Mouse (Mus musculus) hindbrain, embryonic 11.5 days (tissue): ENCODE results near the gene Dkkl1. TPM values are rescaled to one million over a fixed set of nuclear protein-coding genes. Genes with fewer than 3 reads are reported as not detected.

Experiments
- ATAC-seq: fragments of 200-750 bp; cut with Nextera tagmentation; 2 replicates; pipeline ENCODE4 v1.8.0; 2017; ENCODE audit warnings: mild to moderate bottlenecking, moderate TSS enrichment, moderate library complexity; ENCODE audit not compliant: low FRiP score
- DNase-seq: peaks from one replicate; pipeline ENCODE4 v3.0.0-alpha.2; 2015; ENCODE audit warnings: low spot score
- H3K27ac ChIP-seq: fragments of 300-500 bp; sonication (generic); 2 replicates; pipeline ENCODE4 v1.5.1; 2014; ENCODE audit warnings: mild to moderate bottlenecking, low read depth, low read length
- H3K27me3 ChIP-seq: fragments of 300-500 bp; sonication (generic); 2 replicates; pipeline ENCODE4 v1.6.1; 2014; ENCODE audit warnings: mild to moderate bottlenecking, low read length, moderate library complexity, mixed read lengths; ENCODE audit not compliant: control insufficient read depth, insufficient read depth
- H3K36me3 ChIP-seq: fragments of 300-500 bp; sonication (generic); 2 replicates; pipeline ENCODE4 v1.6.1; 2014; ENCODE audit warnings: mild to moderate bottlenecking, low read length, moderate library complexity, mixed read lengths; ENCODE audit not compliant: control insufficient read depth, insufficient read depth
- H3K4me1 ChIP-seq: fragments of 300-500 bp; sonication (generic); replicated peaks from 2 replicates; pipeline ENCODE4 v1.6.1; 2014; ENCODE audit warnings: low read length, mixed read lengths; ENCODE audit not compliant: control insufficient read depth, insufficient read depth
- H3K4me2 ChIP-seq: fragments of 300-500 bp; sonication (generic); replicated peaks from 2 replicates; pipeline ENCODE4 v1.6.1; 2014; ENCODE audit warnings: mild to moderate bottlenecking, low read depth, low read length
- H3K4me3 ChIP-seq: fragments of 300-500 bp; sonication (generic); 2 replicates; pipeline ENCODE4 v1.5.1; 2014; ENCODE audit warnings: low read depth, low read length
- H3K9ac ChIP-seq: fragments of 300-500 bp; sonication (generic); 2 replicates; pipeline ENCODE4 v1.6.1; 2014; ENCODE audit warnings: low read depth, low read length
- H3K9me3 ChIP-seq: fragments of 300-500 bp; sonication (generic); 2 replicates; pipeline ENCODE4 v1.6.1; 2016; ENCODE audit warnings: low read length; ENCODE audit not compliant: control insufficient read depth
- WGBS: fragments of 180-500 bp; shearing (Covaris S2); extraction: QIAGEN DNeasy Blood & Tissue Kit; methylation state at CpG from one replicate; pipeline ENCODE4 v1.1.7; 2014; 5-methylcytosine and 5-hydroxymethylcytosine counted together
- polyA plus RNA-seq: library from polyadenylated mRNA; unstranded; fragments of >200 nt; fragmentation: Nextera tagmentation; extraction: Ambion mirVana; gene quantifications from 2 replicates; pipeline ENCODE4 v1.2.1, GENCODE M21; 2014

Dkkl1 gene
- polyA plus RNA-seq, 1 experiment from 2014 or later = 1.6 TPM

DNA sequence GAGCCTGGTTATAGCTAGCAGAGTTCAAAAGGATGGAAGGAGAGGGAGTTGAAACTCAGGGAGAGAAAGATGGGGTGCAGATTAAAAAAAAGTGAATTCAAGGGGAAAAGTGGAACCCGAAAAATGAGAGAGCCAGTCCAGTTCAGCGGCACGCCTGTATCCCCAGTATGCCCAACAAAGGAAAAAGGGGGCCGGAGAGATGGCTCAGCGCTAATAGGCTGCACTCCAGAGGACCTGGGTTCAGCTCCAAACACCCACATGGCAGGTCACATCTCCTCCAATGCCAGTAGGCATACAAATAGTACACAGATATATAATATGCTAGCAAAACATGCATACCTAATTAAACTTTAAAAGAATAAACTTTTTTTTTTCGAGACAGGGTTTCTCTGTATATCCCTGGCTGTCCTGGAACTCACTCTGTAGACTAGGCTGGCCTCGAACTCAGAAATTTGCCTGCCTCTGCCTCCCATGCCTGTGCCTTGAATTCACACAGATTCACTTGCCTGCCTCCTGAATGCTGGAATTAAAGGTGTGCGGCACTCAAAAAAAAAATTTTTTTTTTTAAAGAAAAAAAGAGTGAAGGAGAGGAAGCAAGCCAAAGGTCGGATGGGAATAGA lies 48.8 kb downstream of the Dkkl1 start:
- peaks cover 55% of the 10 kb centered on the region for H3K27me3 ChIP-seq
- WGBS = 72% methylated on average over 9 of the region's 9 CpGs
- H3K27ac ChIP-seq = no peak overlapping the region
- H3K9me3 ChIP-seq = no peaks in the 10 kb centered on the region
- H3K9ac ChIP-seq = no peak overlapping the region
- H3K4me3 ChIP-seq = no peak overlapping the region
- DNase-seq (no peak), ATAC-seq (no peak)
- H3K4me1 ChIP-seq = peaks cover 10% of the 10 kb centered on the region
- H3K36me3 ChIP-seq = 0 out of 2 replicates have a peak, but pooled peaks cover 2% of the 10 kb centered on the region
- H3K4me2 ChIP-seq = no peak overlapping the region

GRCm38 (mm10) chr7:45162551-45162950 lies 49.4 kb downstream of the Dkkl1 start:
- Histone ChIP-seq H3K9ac (no peak overlapping the region), H3K36me3 (0 out of 2 replicates have a peak, but pooled peaks cover 2% of the 10 kb centered on the region), H3K9me3 (no peaks in the 10 kb centered on the region), H3K27ac (no peak overlapping the region), H3K4me2 (peak overlapping the region; percentile 63), H3K27me3 (peaks cover 49% of the 10 kb centered on the region), H3K4me1 (peaks cover 9% of the 10 kb centered on the region), H3K4me3 (peak overlapping the region; percentile 26)
- 24% methylated on average over 6 of the region's 6 CpGs for WGBS
- DNase-seq (peak; percentile 26), ATAC-seq (peak; percentile 34; the same call in 1 of the 2 replicates)

DNA sequence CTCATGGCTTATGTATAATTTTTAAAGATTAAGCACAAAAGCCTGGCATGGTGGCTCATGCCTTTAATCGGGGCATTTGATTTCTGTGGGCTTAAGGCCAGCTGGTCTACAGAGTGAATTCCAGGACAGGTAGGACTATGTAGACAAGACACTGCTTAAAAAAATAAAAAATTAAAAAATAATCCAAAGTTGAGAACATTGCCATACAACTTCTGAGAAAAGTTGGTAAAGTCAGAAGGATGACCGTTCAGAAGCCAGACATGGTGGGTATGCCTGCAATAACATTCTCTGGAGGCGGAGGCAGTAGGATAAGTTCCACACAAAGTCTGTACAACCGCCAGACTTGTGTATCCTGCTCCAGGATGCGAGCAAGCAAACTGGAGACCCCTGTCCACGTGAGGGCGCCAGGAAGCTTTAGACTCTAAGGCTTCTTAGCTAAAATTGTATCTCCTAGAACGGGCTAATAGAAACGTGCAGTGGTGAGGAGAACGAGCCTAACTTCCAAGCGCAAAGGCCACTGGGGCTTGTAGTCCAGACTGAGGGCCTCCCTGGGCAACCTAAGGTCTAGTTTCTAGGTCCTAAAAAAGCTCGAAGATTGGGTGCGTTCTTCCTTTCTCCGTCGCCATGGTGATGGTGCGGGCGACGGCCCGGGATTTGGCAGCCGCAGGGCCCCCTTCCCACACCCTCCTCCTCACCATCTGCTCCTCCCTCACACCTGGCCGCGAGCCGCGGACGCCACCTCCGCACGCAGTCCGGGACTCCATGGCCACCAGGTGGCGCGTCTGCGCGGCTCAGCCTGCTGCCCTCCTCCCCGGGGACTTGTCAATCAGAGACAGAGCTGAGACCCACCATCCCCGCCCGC lies 50.1 kb downstream of the Dkkl1 start:
- ATAC-seq (peak; percentile 86), DNase-seq (peak; percentile 90)
- peak overlapping the region; percentile 26 for H3K4me3 ChIP-seq
- H3K36me3 ChIP-seq = 0 out of 2 replicates have a peak, but pooled peaks cover 2% of the 10 kb centered on the region
- no peak overlapping the region for H3K9ac ChIP-seq
- peak overlapping the region; percentile 63 for H3K4me2 ChIP-seq
- H3K9me3 ChIP-seq = no peaks in the 10 kb centered on the region
- H3K4me1 ChIP-seq = peaks cover 9% of the 10 kb centered on the region
- H3K27me3 ChIP-seq = peaks cover 43% of the 10 kb centered on the region
- WGBS = 5% methylated on average over 35 of the region's 35 CpGs
- H3K27ac ChIP-seq = no peak overlapping the region

DNA sequence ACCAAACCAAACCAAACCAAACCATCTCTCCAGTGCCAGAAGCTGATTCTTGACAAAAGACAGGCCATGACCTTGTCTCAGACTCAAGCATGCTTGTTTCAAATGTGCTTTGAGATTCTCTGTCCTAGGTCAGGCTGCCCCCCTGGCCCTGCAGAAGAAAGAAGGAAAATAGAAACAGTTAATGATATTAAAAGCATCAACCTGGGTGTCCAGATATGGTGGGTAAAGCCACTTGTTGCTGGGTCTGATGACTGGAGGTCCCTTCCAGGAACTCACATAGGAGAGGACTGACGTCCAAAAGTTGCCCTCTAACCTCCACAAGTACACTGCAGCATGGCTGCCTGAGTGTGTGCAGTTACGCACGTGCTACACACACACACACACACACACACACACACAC lies 51.1 kb downstream of the Dkkl1 start:
- no peak overlapping the region for H3K4me2 ChIP-seq
- no peak overlapping the region for H3K27ac ChIP-seq
- 0 out of 2 replicates have a peak, but pooled peaks cover 2% of the 10 kb centered on the region for H3K36me3 ChIP-seq
- 94% methylated on average over 3 of the region's 3 CpGs for WGBS
- H3K9me3 ChIP-seq = no peaks in the 10 kb centered on the region
- ATAC-seq (no peak), DNase-seq (no peak)
- no peak overlapping the region for H3K9ac ChIP-seq
- peaks cover 9% of the 10 kb centered on the region for H3K4me1 ChIP-seq
- H3K4me3 ChIP-seq = no peak overlapping the region
- peaks cover 34% of the 10 kb centered on the region for H3K27me3 ChIP-seq

DNA sequence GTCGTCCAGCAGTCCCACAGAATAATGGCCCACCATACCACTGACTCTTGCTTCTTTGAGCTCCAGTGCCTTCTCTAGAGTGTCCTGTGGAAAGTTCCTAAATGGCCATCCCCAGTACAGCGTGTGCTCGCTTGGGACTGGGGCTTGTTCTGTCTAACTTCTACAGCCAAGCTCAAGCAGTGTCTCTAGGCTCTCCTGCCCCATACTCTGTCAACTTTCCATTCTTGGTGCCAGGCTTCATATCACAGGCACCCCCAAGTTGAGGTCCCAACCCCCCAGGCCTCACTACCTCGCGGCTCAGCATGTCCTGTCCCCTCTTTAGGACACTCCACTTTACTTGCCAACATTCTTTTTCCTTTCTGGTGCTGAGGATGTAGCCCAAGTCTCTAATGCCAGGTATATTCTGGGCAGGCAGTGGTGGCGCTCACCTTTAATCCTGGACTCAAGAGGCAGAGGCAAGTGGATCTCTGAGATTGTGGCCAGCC lies 51.6 kb downstream of the Dkkl1 start:
- no peak overlapping the region for H3K9ac ChIP-seq
- ATAC-seq = no peak
- WGBS = 94% methylated on average over 6 of the region's 6 CpGs
- no peak overlapping the region for H3K4me3 ChIP-seq
- no peak for DNase-seq
- H3K36me3 ChIP-seq = 0 out of 2 replicates have a peak, but pooled peaks cover 2% of the 10 kb centered on the region
- H3K27ac ChIP-seq = no peak overlapping the region
- H3K9me3 ChIP-seq = no peaks in the 10 kb centered on the region
- peaks cover 29% of the 10 kb centered on the region for H3K27me3 ChIP-seq
- H3K4me1 ChIP-seq = peaks cover 9% of the 10 kb centered on the region
- H3K4me2 ChIP-seq = no peak overlapping the region

DNA sequence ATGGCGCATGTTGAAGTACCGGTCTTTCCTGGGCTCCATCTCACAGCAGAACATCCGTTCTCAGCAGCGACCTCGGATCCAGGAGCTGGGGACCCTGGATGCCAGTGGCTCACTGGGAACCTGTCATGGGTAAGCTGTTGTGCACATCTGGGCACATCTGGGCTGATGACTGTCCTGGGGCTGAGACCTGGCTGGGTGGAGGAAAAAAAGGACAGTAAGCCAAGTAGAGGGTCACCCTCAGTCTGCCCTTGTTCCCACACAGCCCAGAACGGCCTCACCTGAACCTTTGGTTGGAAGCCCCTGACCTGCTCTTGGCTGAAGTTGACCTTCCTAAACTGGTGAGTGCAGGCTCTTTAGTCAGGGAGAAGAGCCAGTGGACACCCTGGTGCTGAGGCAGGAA lies 53.0 kb downstream of the Dkkl1 start:
- peaks cover 16% of the 10 kb centered on the region for H3K27me3 ChIP-seq
- no peaks in the 10 kb centered on the region for H3K9me3 ChIP-seq
- H3K9ac ChIP-seq = no peak overlapping the region
- 92% methylated on average over 6 of the region's 6 CpGs for WGBS
- ATAC-seq (no peak), DNase-seq (no peak)
- no peak overlapping the region for H3K4me2 ChIP-seq
- H3K36me3 ChIP-seq = 0 out of 2 replicates have a peak, but pooled peaks cover 2% of the 10 kb centered on the region
- no peak overlapping the region for H3K4me3 ChIP-seq
- H3K27ac ChIP-seq = no peak overlapping the region
- peaks cover 10% of the 10 kb centered on the region for H3K4me1 ChIP-seq

Other genes with a start within 250 kb of the Dkkl1 start
- gene Cpt1c, start 237.3 kb downstream of the Dkkl1 start, polyA plus RNA-seq = 23.4 and 23.5 TPM in 2 replicates
- 249 and 259 TPM in 2 replicates for gene Prmt1, start 225.6 kb downstream of the Dkkl1 start, polyA plus RNA-seq
- 59.6 and 63.9 TPM in 2 replicates for gene Irf3, start 214.5 kb downstream of the Dkkl1 start, polyA plus RNA-seq
- gene Bcl2l12, start 213.4 kb downstream of the Dkkl1 start, polyA plus RNA-seq = 54.2 and 56.8 TPM in 2 replicates
- 44.0 and 49.6 TPM in 2 replicates for gene Scaf1, start 195.8 kb downstream of the Dkkl1 start, polyA plus RNA-seq
- 21.2 and 21.6 TPM in 2 replicates for gene Rras, start 194.2 kb downstream of the Dkkl1 start, polyA plus RNA-seq
- gene Prr12, start 159.3 kb downstream of the Dkkl1 start, polyA plus RNA-seq = 13.0 and 16.0 TPM in 2 replicates
- gene Nosip, start 149.7 kb downstream of the Dkkl1 start, polyA plus RNA-seq = 58.2 and 62.7 TPM in 2 replicates
- 15.7 and 17.1 TPM in 2 replicates for gene Prrg2, start 149.5 kb downstream of the Dkkl1 start, polyA plus RNA-seq
- gene Rcn3, start 119.9 kb downstream of the Dkkl1 start, polyA plus RNA-seq = 134 and 149 TPM in 2 replicates
- gene Fcgrt, start 108.3 kb downstream of the Dkkl1 start, polyA plus RNA-seq = 12.9 and 13.2 TPM in 2 replicates
- 1,346 and 1,389 TPM in 2 replicates for gene Rps11, start 87.7 kb downstream of the Dkkl1 start, polyA plus RNA-seq
- 1,145 and 1,168 TPM in 2 replicates for gene Rpl13a, start 83.4 kb downstream of the Dkkl1 start, polyA plus RNA-seq
- 0.47 TPM in 1 of 2 replicates, not detected in the other for gene Gm45713, start 75.9 kb downstream of the Dkkl1 start, polyA plus RNA-seq
- 1.5 and 1.6 TPM in 2 replicates for gene Flt3l, start 75.7 kb downstream of the Dkkl1 start, polyA plus RNA-seq
- 105 TPM in 2 replicates for gene Pih1d1, start 57.8 kb downstream of the Dkkl1 start, polyA plus RNA-seq
- gene Aldh16a1, start 57.6 kb downstream of the Dkkl1 start, polyA plus RNA-seq = 20.8 and 28.6 TPM in 2 replicates
- 0.51 and 1.1 TPM in 2 replicates for gene Slc17a7, start 48.2 kb downstream of the Dkkl1 start, polyA plus RNA-seq
- not detected in 2 replicates for gene Gfy, start 32.6 kb downstream of the Dkkl1 start, polyA plus RNA-seq
- not detected in 2 replicates for gene Pth2, start 31.2 kb downstream of the Dkkl1 start, polyA plus RNA-seq
- 0.31 and 0.40 TPM in 2 replicates for gene Ccdc155, start 7.3 kb downstream of the Dkkl1 start, polyA plus RNA-seq
- gene Tead2, start 3.6 kb upstream of the Dkkl1 start, polyA plus RNA-seq = 229 and 242 TPM in 2 replicates
- gene Cd37, start 27.0 kb upstream of the Dkkl1 start, polyA plus RNA-seq = 1.1 and 2.5 TPM in 2 replicates
- gene Slc6a16, start 28.9 kb upstream of the Dkkl1 start, polyA plus RNA-seq = 0.14 and 0.32 TPM in 2 replicates
- gene Slc6a21, start 65.4 kb upstream of the Dkkl1 start, polyA plus RNA-seq = not detected in 2 replicates
- gene Trpm4, start 121.6 kb upstream of the Dkkl1 start, polyA plus RNA-seq = 5.2 and 6.9 TPM in 2 replicates
- 0.68 and 0.77 TPM in 2 replicates for gene Hrc, start 123.1 kb upstream of the Dkkl1 start, polyA plus RNA-seq
- gene Ppfia3, start 154.9 kb upstream of the Dkkl1 start, polyA plus RNA-seq = 8.2 and 9.5 TPM in 2 replicates
- gene Lin7b, start 158.4 kb upstream of the Dkkl1 start, polyA plus RNA-seq = 0.92 and 1.7 TPM in 2 replicates
- 76.5 and 114 TPM in 2 replicates for gene Snrnp70, start 183.6 kb upstream of the Dkkl1 start, polyA plus RNA-seq
- 0.11 TPM in 1 of 2 replicates, not detected in the other for gene Kcna7, start 193.5 kb upstream of the Dkkl1 start, polyA plus RNA-seq
- 0.99 and 1.2 TPM in 2 replicates for gene Ntf5, start 201.5 kb upstream of the Dkkl1 start, polyA plus RNA-seq
- gene Lhb, start 208.7 kb upstream of the Dkkl1 start, polyA plus RNA-seq = 0.47 TPM in 1 of 2 replicates, not detected in the other
- gene Gys1, start 222.7 kb upstream of the Dkkl1 start, polyA plus RNA-seq = 29.2 and 30.6 TPM in 2 replicates
- gene Ruvbl2, start 225.9 kb upstream of the Dkkl1 start, polyA plus RNA-seq = 168 and 178 TPM in 2 replicates
- gene Ftl1, start 247.7 kb upstream of the Dkkl1 start, polyA plus RNA-seq = 5,748 and 5,943 TPM in 2 replicates